Mouse (Mus musculus) lung, postnatal 0 days (tissue): ENCODE measurements around the gene Ints1. TPM values are rescaled to one million over a fixed set of nuclear protein-coding genes. Genes with fewer than 3 reads are reported as not detected.

Source experiments
- ATAC-seq: fragments of 200-750 bp; cut with Nextera tagmentation; 2 replicates; pipeline ENCODE4 v1.8.0; 2017; ENCODE audit warnings: moderate library complexity
- DNase-seq: peaks from one replicate; pipeline ENCODE4 v3.0.0-alpha.2; 2016; ENCODE audit warnings: low spot score
- H3K27ac ChIP-seq: fragments of 300-500 bp; sonication (generic); 2 replicates; pipeline ENCODE4 v1.5.1; 2014; ENCODE audit warnings: antibody characterized with exemption, mild to moderate bottlenecking, low read length, mixed read lengths
- H3K27me3 ChIP-seq: fragments of 300-500 bp; sonication (generic); replicated peaks from 2 replicates; pipeline ENCODE4 v1.6.1; 2014; ENCODE audit warnings: low read length, mixed read lengths; ENCODE audit not compliant: insufficient read depth
- H3K36me3 ChIP-seq: fragments of 300-500 bp; sonication (generic); 2 replicates; pipeline ENCODE4 v1.6.1; 2014; ENCODE audit warnings: low read length, mixed read lengths; ENCODE audit not compliant: insufficient read depth
- H3K4me1 ChIP-seq: fragments of 300-500 bp; sonication (generic); 2 replicates; pipeline ENCODE4 v1.6.1; 2014; ENCODE audit warnings: antibody characterized with exemption, low read depth, low read length, mixed read lengths; ENCODE audit not compliant: insufficient read depth
- H3K4me2 ChIP-seq: fragments of 300-500 bp; sonication (generic); replicated peaks from 2 replicates; pipeline ENCODE4 v1.6.1; 2014; ENCODE audit warnings: low read depth, mild to moderate bottlenecking, low read length, moderate library complexity, mixed read lengths
- H3K4me3 ChIP-seq: fragments of 300-500 bp; sonication (generic); 2 replicates; pipeline ENCODE4 v1.5.1; 2014; ENCODE audit warnings: low read depth, low read length
- H3K9ac ChIP-seq: fragments of 300-500 bp; sonication (generic); replicated peaks from 2 replicates; pipeline ENCODE4 v1.6.1; 2014; ENCODE audit warnings: low read depth, mild to moderate bottlenecking
- H3K9me3 ChIP-seq: fragments of 300-500 bp; sonication (generic); 2 replicates; pipeline ENCODE4 v1.6.1; 2016; ENCODE audit warnings: low read length, mixed read lengths
- CTCF ChIP-seq: IDR thresholded peaks from 2 replicates; pipeline ENCODE4 v1.5.1; 2016; ENCODE audit warnings: antibody characterized with exemption, mild to moderate bottlenecking
- EP300 ChIP-seq: IDR thresholded peaks from 2 replicates; pipeline ENCODE4 v1.6.1; 2016; ENCODE audit warnings: antibody characterized with exemption, mild to moderate bottlenecking, control low read depth
- WGBS: fragments of 180-500 bp; shearing (Covaris S2); extraction: QIAGEN DNeasy Blood & Tissue Kit; methylation state at CpG from one replicate; pipeline ENCODE4 v1.1.7; 2014; 5-methylcytosine and 5-hydroxymethylcytosine counted together
- polyA plus RNA-seq: library from polyadenylated mRNA; unstranded; fragments of >200 nt; fragmentation: Nextera tagmentation; extraction: Ambion mirVana; gene quantifications from 2 replicates; pipeline ENCODE4 v1.2.1, GENCODE M21; 2015

The Ints1 gene
- polyA plus RNA-seq, 1 experiment from 2014 or later: 8.6 TPM

GRCm38 (mm10) chr5:139793338-139794089 lies 18.0 kb upstream of the Ints1 start:
- H3K9ac ChIP-seq: peak overlapping the region; percentile 96
- ATAC-seq (peak; percentile 12), DNase-seq (peak; percentile 94)
- H3K36me3 ChIP-seq: no peaks in the 10 kb centered on the region
- WGBS: 18% methylated on average over 11 of the region's 11 CpGs
- peak overlapping the region; percentile 94 for H3K4me3 ChIP-seq
- TF ChIP-seq CTCF (no peak), EP300 (peak; percentile 76)
- H3K9me3 ChIP-seq: no peaks in the 10 kb centered on the region
- H3K4me2 ChIP-seq: peak overlapping the region; percentile 86
- H3K4me1 ChIP-seq: peaks cover 47% of the 10 kb centered on the region
- H3K27me3 ChIP-seq: no peaks in the 10 kb centered on the region
- H3K27ac ChIP-seq: peak overlapping the region; percentile 98

- ATAC-seq (no peak), DNase-seq (no peak)
- H3K27me3 ChIP-seq: no peaks in the 10 kb centered on the region
- H3K9me3 ChIP-seq: no peaks in the 10 kb centered on the region
- TF ChIP-seq CTCF (no peak), EP300 (no peak)
- H3K4me2 ChIP-seq: peak overlapping the region; percentile 86
- peak overlapping the region; percentile 94 for H3K4me3 ChIP-seq
- WGBS: 15% methylated on average over 3 of the region's 3 CpGs
- peaks cover 42% of the 10 kb centered on the region for H3K4me1 ChIP-seq
- no peaks in the 10 kb centered on the region for H3K36me3 ChIP-seq
- peak overlapping the region; percentile 96 for H3K9ac ChIP-seq
- peak overlapping the region; percentile 98 for H3K27ac ChIP-seq
Measured at GRCm38 (mm10) chr5:139792966-139793337, 17.5 kb upstream of the Ints1 start.

- no peak for TF ChIP-seq EP300
- TF ChIP-seq CTCF: no peak
- Histone ChIP-seq H3K27me3 (no peaks in the 10 kb centered on the region), H3K9me3 (no peaks in the 10 kb centered on the region), H3K4me1 (peaks cover 37% of the 10 kb centered on the region), H3K4me3 (peak overlapping the region; percentile 94), H3K4me2 (peak overlapping the region; percentile 86), H3K9ac (peak overlapping the region; percentile 96), H3K36me3 (no peaks in the 10 kb centered on the region), H3K27ac (peak overlapping the region; percentile 98)
- DNase-seq (peak; percentile 35), ATAC-seq (no peak)
- WGBS: 9% methylated on average over 11 of the region's 11 CpGs
Measured at GRCm38 (mm10) chr5:139792159-139792775, 16.8 kb upstream of the Ints1 start.

- TF ChIP-seq EP300 (peak; percentile 29; the same call in 1 of the 2 replicates), CTCF (peak; percentile 40)
- peak within 1 kb of the TSS; percentile 98 for H3K27ac ChIP-seq
- WGBS: under 1% methylated on average over 91 of the region's 92 CpGs
- H3K4me1 ChIP-seq: peaks cover 32% of the 10 kb centered on the region
- peak within 1 kb of the TSS; percentile 86 for H3K4me2 ChIP-seq
- H3K4me3 ChIP-seq: peak within 1 kb of the TSS; percentile 94
- H3K36me3 ChIP-seq: no peaks in the 10 kb centered on the region
- no peaks in the 10 kb centered on the region for H3K9me3 ChIP-seq
- peak within 1 kb of the TSS; percentile 96 for H3K9ac ChIP-seq
- ATAC-seq (peak; percentile 92), DNase-seq (peak; percentile 98)
- H3K27me3 ChIP-seq: no peaks in the 10 kb centered on the region
Measured at GRCm38 (mm10) chr5:139791227-139792158, 16.0 kb upstream of the Ints1 start, which contains the start of gene Mafk. Gene Mafk, plus strand, starts transcription at chr5:139791513.

- Histone ChIP-seq H3K27me3 (no peaks in the 10 kb centered on the region), H3K9me3 (no peaks in the 10 kb centered on the region), H3K27ac (no peak overlapping the region), H3K9ac (no peak overlapping the region), H3K4me3 (no peak overlapping the region), H3K36me3 (no peaks in the 10 kb centered on the region), H3K4me2 (no peak overlapping the region), H3K4me1 (peaks cover 19% of the 10 kb centered on the region; the same call in 1 of the 2 replicates)
- 47% methylated on average over 4 of the region's 4 CpGs for WGBS
- TF ChIP-seq CTCF (peak; percentile 37), EP300 (no peak)
- no peak for DNase-seq
- ATAC-seq: no peak
Measured at GRCm38 (mm10) chr5:139789466-139789865, 14.0 kb upstream of the Ints1 start.

GRCm38 (mm10) chr5:139781406-139781805 lies 5.9 kb upstream of the Ints1 start:
- no peaks in the 10 kb centered on the region for H3K27me3 ChIP-seq
- no peaks in the 10 kb centered on the region for H3K36me3 ChIP-seq
- TF ChIP-seq EP300 (no peak), CTCF (no peak)
- H3K9me3 ChIP-seq: no peaks in the 10 kb centered on the region
- no peaks in the 10 kb centered on the region for H3K4me1 ChIP-seq
- H3K4me3 ChIP-seq: no peak overlapping the region
- WGBS: 73% methylated on average over 8 of the region's 8 CpGs
- no peak overlapping the region for H3K4me2 ChIP-seq
- no peak overlapping the region for H3K27ac ChIP-seq
- no peak for ATAC-seq
- DNase-seq: no peak
- no peak overlapping the region for H3K9ac ChIP-seq
